Mouse (Mus musculus) limb, embryonic 15.5 days (tissue): ENCODE data around the gene Txndc17. TPM values are rescaled to one million over a fixed set of nuclear protein-coding genes. Genes with fewer than 3 reads are reported as not detected.

Experiments
- ATAC-seq: fragments of 200-750 bp; cut with Nextera tagmentation; 2 replicates; pipeline ENCODE4 v1.8.0; 2017; ENCODE audit warnings: low read depth, moderate TSS enrichment; ENCODE audit not compliant: insufficient number of reproducible peaks, low FRiP score, low TSS enrichment
- H3K27ac ChIP-seq: fragments of 300-500 bp; sonication (generic); 2 replicates; pipeline ENCODE4 v1.5.1; 2015; ENCODE audit warnings: moderate library complexity, mild to moderate bottlenecking, inconsistent platforms
- H3K27me3 ChIP-seq: fragments of 300-500 bp; sonication (generic); 2 replicates; pipeline ENCODE4 v1.6.1; 2015; ENCODE audit warnings: inconsistent platforms
- H3K36me3 ChIP-seq: fragments of 300-500 bp; sonication (generic); 2 replicates; pipeline ENCODE4 v1.6.1; 2015; ENCODE audit warnings: inconsistent platforms
- H3K4me1 ChIP-seq: fragments of 300-500 bp; sonication (generic); 2 replicates; pipeline ENCODE4 v1.6.1; 2015; ENCODE audit warnings: inconsistent platforms
- H3K4me2 ChIP-seq: fragments of 300-500 bp; sonication (generic); 2 replicates; pipeline ENCODE4 v1.6.1; 2015; ENCODE audit warnings: mild to moderate bottlenecking, inconsistent platforms
- H3K4me3 ChIP-seq: fragments of 300-500 bp; sonication (generic); 2 replicates; pipeline ENCODE4 v1.5.1; 2015; ENCODE audit warnings: mild to moderate bottlenecking, inconsistent platforms
- H3K9ac ChIP-seq: fragments of 300-500 bp; sonication (generic); 2 replicates; pipeline ENCODE4 v1.6.1; 2015; ENCODE audit warnings: inconsistent platforms
- H3K9me3 ChIP-seq: fragments of 300-500 bp; sonication (generic); 2 replicates; pipeline ENCODE4 v1.6.1; 2016; ENCODE audit warnings: inconsistent platforms
- WGBS: fragments of 180-500 bp; shearing (Covaris S2); methylation state at CpG from one replicate; pipeline ENCODE4 v1.1.7; 2015; 5-methylcytosine and 5-hydroxymethylcytosine counted together
- polyA plus RNA-seq: library from polyadenylated mRNA; unstranded; fragments of >200 nt; fragmentation: Nextera tagmentation; extraction: Ambion mirVana; gene quantifications from 2 replicates; pipeline ENCODE4 v1.2.1, GENCODE M21; 2015

Gene Txndc17
- polyA plus RNA-seq, 1 experiment from 2014 or later: 283 TPM

DNA sequence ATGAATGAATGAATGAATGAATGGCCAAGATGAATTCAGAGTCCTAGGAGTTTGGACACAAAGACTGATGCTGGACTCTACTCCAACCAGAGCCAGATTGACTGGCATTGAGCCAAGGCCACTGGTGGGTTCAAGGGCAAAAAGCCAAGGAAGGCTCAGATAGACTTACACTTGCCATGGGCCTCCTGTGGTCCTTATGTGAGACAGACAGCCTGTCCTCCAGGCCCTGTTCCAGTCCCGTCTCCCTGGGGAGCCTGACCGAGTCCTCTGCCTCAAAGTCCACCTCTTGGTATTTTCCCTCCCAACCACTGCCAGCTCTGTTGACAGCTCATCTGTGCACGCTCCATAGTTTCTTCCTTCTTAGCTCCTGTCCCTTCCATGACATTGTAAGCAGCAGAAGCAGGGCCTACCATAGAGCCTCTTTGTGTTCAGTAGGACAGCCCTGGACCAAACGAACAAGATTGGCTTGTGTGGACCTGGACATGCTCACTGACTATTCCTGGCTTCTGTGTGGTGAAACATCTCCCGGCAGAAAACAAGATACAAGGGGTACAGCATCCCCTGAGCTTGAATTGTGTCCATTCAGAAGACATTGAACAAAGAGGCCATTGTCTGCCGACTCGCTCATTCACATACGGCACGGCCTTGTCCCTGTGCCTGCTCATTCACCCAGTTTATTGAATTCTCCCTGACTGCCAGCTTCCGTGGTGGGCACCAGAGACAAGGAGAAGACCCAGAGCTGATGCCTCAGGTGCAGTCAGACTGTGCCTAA lies 18.9 kb downstream of the Txndc17 start:
- no peaks in the 10 kb centered on the region for H3K27me3 ChIP-seq
- H3K4me2 ChIP-seq: no peak overlapping the region
- no peaks in the 10 kb centered on the region for H3K36me3 ChIP-seq
- 71% methylated on average over 10 of the region's 10 CpGs for WGBS
- no peak overlapping the region for H3K9ac ChIP-seq
- H3K27ac ChIP-seq: no peak overlapping the region
- no peaks in the 10 kb centered on the region for H3K9me3 ChIP-seq
- H3K4me3 ChIP-seq: no peak overlapping the region
- ATAC-seq: no peak
- no peaks in the 10 kb centered on the region for H3K4me1 ChIP-seq

DNA sequence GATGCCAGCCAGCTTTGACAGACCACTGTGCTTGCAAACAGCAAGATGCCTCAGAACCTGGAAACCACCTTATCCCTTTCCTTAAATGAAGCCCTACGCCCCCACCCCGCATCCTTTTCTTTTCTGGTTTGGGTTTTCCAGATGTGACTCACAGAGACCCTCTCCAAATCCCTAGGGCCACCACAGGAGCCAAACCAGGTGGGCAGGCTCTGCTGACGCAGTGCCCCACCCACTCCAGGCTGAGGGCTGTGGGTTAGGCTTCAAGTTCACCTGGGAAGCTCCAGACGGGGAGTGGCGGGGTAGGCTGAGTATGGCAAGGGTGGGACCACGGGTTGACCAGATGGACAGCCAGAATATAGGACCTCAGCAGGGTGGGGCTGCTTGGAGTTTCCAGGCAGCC lies 19.6 kb downstream of the Txndc17 start:
- WGBS: 80% methylated on average over 6 of the region's 6 CpGs
- H3K27me3 ChIP-seq: no peaks in the 10 kb centered on the region
- H3K9me3 ChIP-seq: no peaks in the 10 kb centered on the region
- H3K9ac ChIP-seq: no peak overlapping the region
- no peak overlapping the region for H3K4me2 ChIP-seq
- H3K27ac ChIP-seq: no peak overlapping the region
- no peaks in the 10 kb centered on the region for H3K36me3 ChIP-seq
- ATAC-seq: no peak
- no peak overlapping the region for H3K4me3 ChIP-seq
- H3K4me1 ChIP-seq: no peaks in the 10 kb centered on the region

DNA sequence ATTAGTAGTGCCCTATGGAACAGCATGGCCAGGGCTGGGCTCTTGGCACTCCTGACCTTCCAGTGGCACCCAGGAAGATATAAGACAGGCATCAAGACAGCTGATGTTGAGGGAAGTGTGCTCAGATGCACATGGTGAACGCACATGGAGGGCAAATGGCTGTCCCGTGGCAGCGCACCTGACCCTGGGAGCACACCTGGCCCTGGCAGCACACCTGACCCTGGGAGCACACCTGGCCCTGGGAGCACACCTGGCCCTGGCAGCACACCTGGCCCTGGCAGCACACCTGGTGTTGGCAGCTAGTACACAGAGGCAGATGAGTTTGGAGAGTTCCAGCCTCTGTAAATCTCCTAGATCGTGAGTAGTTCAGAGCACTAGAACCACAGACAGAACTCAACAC lies 21.2 kb downstream of the Txndc17 start:
- Histone ChIP-seq H3K9ac (no peak overlapping the region), H3K4me3 (no peak overlapping the region), H3K4me2 (no peak overlapping the region), H3K27ac (no peak overlapping the region), H3K9me3 (no peaks in the 10 kb centered on the region), H3K4me1 (no peaks in the 10 kb centered on the region), H3K36me3 (no peaks in the 10 kb centered on the region), H3K27me3 (no peaks in the 10 kb centered on the region)
- no peak for ATAC-seq
- 80% methylated on average over 4 of the region's 4 CpGs for WGBS

DNA sequence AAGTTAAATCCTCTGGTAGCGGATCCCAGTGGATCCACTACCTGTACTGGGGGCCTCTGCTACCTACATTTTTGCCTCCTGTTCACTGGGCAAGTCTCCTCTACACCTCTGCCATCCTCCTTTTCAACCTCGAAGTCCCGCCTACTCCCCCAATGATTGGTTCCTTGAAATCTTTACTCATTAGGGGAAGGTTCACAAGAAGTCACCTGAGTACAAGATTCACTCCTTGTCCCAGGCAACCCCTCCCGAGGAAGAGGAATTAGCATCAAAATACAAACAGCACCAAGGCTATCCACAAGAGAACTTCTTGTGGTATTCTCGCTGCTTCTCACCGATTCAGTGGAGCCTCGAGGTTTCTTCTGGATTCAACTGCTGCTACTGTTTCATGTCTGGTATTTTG lies 24.7 kb downstream of the Txndc17 start:
- Histone ChIP-seq H3K9me3 (no peaks in the 10 kb centered on the region), H3K4me2 (no peak overlapping the region), H3K4me3 (no peak overlapping the region), H3K27me3 (no peaks in the 10 kb centered on the region), H3K27ac (no peak overlapping the region), H3K36me3 (no peaks in the 10 kb centered on the region), H3K4me1 (no peaks in the 10 kb centered on the region), H3K9ac (no peak overlapping the region)
- WGBS: 87% methylated on average over 7 of the region's 7 CpGs
- ATAC-seq: no peak

DNA sequence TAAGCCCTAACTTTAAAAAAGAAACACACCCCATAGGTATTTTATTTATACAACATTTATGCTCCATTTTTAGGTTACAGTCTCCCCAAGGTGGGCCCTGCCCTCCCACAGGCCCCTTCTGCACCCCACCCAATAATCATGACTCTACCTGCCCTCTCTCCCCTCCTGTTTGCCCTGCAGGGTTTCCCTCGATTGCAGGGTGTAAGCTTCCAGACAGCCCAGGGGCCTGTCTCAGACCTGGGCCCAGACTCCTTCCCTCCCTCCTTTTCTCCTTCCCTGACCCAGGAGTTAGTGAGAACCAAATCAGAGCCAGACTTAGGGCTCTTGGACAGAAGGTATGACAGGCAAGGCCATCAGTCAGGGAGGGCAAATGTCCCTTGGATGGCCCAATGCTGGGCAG lies 25.6 kb downstream of the Txndc17 start:
- Histone ChIP-seq H3K36me3 (no peaks in the 10 kb centered on the region), H3K9me3 (no peaks in the 10 kb centered on the region), H3K27me3 (no peaks in the 10 kb centered on the region), H3K9ac (no peak overlapping the region), H3K4me1 (no peaks in the 10 kb centered on the region), H3K4me3 (no peak overlapping the region), H3K27ac (no peak overlapping the region), H3K4me2 (no peak overlapping the region)
- no peak for ATAC-seq
- WGBS: 57% methylated on average over 1 of the region's 1 CpGs

DNA sequence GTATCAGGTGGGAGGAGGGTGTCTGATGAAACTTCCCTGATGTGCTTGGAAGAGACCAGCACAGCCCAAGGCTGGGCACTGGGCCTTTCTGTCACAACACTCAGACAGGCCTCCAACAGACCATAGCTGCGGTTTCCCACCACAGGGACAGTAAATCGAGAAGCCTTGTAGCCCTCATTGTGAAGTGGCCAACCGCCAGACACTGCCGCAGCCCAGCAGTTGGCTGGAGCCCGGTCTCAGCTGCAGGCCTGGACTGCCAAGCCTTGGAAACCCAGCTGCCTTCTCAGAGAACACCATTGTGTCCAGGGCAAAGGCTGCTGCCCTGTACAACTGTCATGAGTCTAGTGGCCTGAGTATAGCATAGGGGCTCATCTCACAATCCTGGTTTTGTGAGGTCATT lies 26.7 kb downstream of the Txndc17 start:
- Histone ChIP-seq H3K27ac (no peak overlapping the region), H3K36me3 (no peaks in the 10 kb centered on the region), H3K9me3 (no peaks in the 10 kb centered on the region), H3K9ac (no peak overlapping the region), H3K27me3 (no peaks in the 10 kb centered on the region), H3K4me1 (no peaks in the 10 kb centered on the region), H3K4me2 (no peak overlapping the region), H3K4me3 (no peak overlapping the region)
- WGBS: 56% methylated on average over 5 of the region's 5 CpGs
- no peak for ATAC-seq

DNA sequence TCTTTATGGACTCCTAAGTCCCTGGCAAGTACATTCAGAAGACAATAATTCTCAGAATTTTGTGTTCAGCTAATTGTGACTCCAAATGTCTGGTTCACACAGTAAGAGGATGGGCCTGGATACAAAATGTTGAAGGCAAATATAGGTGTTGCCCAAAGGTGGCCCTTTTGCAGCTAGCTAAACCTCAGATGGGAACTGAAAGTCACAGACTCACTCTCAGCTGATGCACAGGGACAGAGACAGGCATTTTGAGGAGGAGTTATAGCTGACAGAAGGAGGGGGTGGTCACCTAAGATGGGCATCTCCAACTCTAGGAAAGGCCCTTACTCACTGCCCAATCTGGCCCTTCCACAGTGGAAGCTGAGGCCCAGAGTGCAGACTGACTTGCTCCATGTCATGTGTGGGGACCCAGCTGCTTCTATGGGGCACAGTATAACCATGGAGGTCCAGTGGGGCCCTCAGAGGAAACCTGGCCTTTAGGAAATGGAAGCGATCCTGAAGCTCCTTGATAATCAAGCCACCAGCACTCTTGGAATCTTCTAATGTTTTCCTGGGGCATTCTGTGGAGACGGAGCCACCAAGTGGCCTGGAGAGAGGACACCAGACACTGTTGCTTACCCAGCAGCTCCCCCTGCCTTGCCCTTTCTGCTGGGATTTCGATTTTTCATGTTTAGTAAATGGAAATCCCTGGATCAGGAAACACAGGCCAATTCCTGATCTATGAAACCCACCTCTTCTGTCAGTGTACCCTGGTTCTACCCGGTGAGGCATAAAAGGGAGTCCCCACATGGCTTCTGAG lies 32.9 kb downstream of the Txndc17 start:
- no peaks in the 10 kb centered on the region for H3K27me3 ChIP-seq
- H3K4me1 ChIP-seq: no peaks in the 10 kb centered on the region
- H3K9ac ChIP-seq: no peak overlapping the region
- H3K9me3 ChIP-seq: no peaks in the 10 kb centered on the region
- 67% methylated on average over 4 of the region's 4 CpGs for WGBS
- no peak overlapping the region for H3K4me3 ChIP-seq
- no peaks in the 10 kb centered on the region for H3K36me3 ChIP-seq
- H3K27ac ChIP-seq: no peak overlapping the region
- ATAC-seq: no peak
- no peak overlapping the region for H3K4me2 ChIP-seq

DNA sequence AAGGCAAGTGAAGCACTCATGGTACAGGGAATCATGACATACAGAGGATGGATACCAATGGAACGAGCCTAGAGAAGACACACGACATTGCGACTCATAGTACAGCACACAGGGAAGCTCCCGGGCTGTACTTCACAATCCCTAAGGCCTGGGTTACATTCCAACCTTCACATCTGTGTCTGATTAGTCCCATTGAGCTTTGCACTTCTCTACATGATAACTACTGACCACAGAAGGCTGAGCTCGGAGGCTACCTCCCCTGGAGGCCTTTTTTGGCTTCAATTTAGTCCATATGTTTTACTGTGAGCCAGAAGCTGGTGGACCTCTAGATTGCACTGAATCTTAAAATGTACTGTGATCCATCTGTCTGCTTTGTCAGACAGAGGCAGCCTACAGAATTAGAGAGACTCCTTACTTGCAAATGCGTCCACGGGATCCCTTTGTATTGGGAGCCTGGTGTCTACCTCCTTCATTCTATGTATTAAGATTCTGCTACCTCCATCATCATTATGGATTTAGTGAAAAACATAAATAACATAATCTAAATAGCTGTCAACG lies 37.9 kb downstream of the Txndc17 start:
- Histone ChIP-seq H3K9ac (no peak overlapping the region), H3K4me1 (no peaks in the 10 kb centered on the region), H3K9me3 (no peaks in the 10 kb centered on the region), H3K27ac (no peak overlapping the region), H3K4me2 (no peak overlapping the region), H3K4me3 (no peak overlapping the region), H3K27me3 (peaks cover 4% of the 10 kb centered on the region; the same call in 1 of the 2 replicates), H3K36me3 (no peaks in the 10 kb centered on the region)
- ATAC-seq: no peak
- WGBS: 55% methylated on average over 8 of the region's 8 CpGs

DNA sequence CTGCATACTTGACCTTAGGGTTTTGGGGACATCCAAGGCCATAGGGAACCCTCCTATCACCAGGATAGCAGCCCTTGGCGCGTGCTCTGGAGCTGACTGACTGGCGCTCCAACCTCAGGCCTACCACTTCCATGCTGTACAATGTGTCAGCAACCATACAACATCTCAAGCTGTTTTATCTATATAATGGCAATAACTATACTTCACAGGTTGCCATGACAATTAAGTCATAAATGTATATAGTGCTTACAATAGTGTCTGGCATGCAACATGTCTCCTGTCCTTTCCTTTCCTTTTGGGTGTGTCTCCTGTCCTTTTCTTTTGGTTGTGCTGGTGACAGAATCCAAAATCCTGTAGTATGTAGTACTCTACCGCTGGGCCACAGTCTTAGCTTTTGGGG lies 48.3 kb downstream of the Txndc17 start:
- Histone ChIP-seq H3K9ac (no peak overlapping the region), H3K9me3 (no peaks in the 10 kb centered on the region), H3K4me1 (no peaks in the 10 kb centered on the region), H3K4me3 (no peak overlapping the region), H3K4me2 (no peak overlapping the region), H3K27me3 (no peaks in the 10 kb centered on the region), H3K27ac (no peak overlapping the region), H3K36me3 (no peaks in the 10 kb centered on the region)
- 92% methylated on average over 4 of the region's 4 CpGs for WGBS
- no peak for ATAC-seq

DNA sequence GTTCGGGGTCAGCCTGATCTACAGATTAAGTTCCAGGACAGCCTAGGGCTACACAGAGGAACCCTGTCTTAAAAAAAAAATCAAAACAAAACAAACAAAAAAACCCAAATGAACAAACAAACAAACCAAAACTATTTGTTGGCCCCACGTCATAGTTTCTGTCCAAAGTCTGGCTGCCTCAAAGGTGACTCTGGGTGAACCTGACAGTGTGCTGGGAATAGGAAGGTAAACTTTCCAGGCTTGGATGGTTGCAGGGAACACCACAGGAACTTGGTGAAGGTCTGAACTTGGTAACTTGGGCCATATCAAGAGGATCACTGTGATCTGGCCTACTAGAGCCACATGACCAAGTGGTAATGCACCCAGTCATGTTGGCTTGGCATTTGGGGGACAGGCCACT lies 49.1 kb downstream of the Txndc17 start:
- WGBS: 81% methylated on average over 2 of the region's 2 CpGs
- H3K4me1 ChIP-seq: no peaks in the 10 kb centered on the region
- no peaks in the 10 kb centered on the region for H3K9me3 ChIP-seq
- ATAC-seq: no peak
- no peak overlapping the region for H3K4me2 ChIP-seq
- no peak overlapping the region for H3K4me3 ChIP-seq
- no peak overlapping the region for H3K27ac ChIP-seq
- no peaks in the 10 kb centered on the region for H3K36me3 ChIP-seq
- no peak overlapping the region for H3K9ac ChIP-seq
- H3K27me3 ChIP-seq: no peaks in the 10 kb centered on the region
